Mouse (Mus musculus): ENCODE measurements around the gene Nolc1.

DNA sequence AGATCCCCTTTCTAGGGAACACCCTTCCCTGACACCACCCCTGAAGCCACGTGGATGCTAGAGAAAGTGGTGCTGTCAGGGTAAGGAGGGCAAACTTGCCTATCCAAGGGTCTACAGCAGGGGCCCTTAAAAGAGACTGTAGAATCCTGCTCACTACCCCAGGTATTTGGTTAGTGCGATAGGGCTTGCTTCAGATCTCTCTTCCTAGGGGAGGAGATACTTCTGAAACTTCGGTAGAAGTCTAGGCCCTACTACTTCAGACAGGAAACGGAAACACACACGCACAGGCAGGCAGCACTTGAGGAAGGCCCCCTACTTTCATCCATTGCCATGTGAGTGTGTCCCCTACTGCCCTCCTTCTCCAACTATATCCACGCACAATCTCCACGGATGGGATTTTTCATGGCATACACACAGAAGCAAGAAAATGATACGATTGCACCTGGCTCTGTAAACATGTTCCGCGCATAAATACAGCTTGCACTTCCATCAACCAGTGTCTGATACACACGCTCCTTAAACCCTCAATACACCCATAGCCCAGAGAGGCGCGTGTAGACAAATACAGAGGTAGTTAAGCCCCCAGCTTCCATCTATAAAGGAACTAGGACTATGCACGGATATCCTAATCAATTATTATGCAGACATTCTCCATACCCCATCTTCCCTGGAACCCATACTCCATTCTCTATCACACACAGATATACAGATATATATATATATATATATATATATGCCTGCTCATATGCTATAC is 35.3 kb upstream of the Nolc1 start:
- no peak for TF ChIP-seq CTCF (IDR thresholded peaks at IDR 0.05; ENCODE audit: control insufficient read depth, insufficient read depth, insufficient read length)
- TF ChIP-seq CEBPB (IDR thresholded peaks at IDR 0.05; ENCODE audit: low read depth), result no peak
- TF ChIP-seq MYOD1 (IDR thresholded peaks at IDR 0.05; ENCODE audit: control insufficient read depth, insufficient read length, low read depth), result no peak
- TF ChIP-seq FOSL1 (IDR thresholded peaks at IDR 0.05; ENCODE audit: insufficient read depth, low read length, poor library complexity, severe bottlenecking), result no peak
- no peak for TF ChIP-seq MYOG (IDR thresholded peaks at IDR 0.05; ENCODE audit: control insufficient read depth, extremely low read depth, insufficient read length)
- TF ChIP-seq USF1 (IDR thresholded peaks at IDR 0.05; ENCODE audit: low read depth), result no peak
